Mouse (Mus musculus) CH12.LX (cell line): ENCODE results near the gene Lima1.

ENCODE experiments used
- CTCF ChIP-seq, 2 experiments: IDR thresholded peaks in 1 of 2; conservative IDR thresholded peaks in 1 of 2; 2 replicates each; pipeline ENCODE4 v1.5.1; 2011 to 2012; ENCODE audit warnings: low read depth in 2 of 2, low read length in 2 of 2, improper control_type of control experiment in 1 of 2, inconsistent platforms in 1 of 2, mild to moderate bottlenecking in 1 of 2, moderate library complexity in 1 of 2
- E2F4 ChIP-seq: IDR thresholded peaks from 2 replicates; pipeline ENCODE4 v1.6.1; 2011; ENCODE audit warnings: low read depth, low read length, improper control_type of control experiment; ENCODE audit not compliant: insufficient replicate concordance
- EP300 ChIP-seq: IDR thresholded peaks from 2 replicates; pipeline ENCODE4 v1.6.1; 2011; ENCODE audit warnings: low read length, improper control_type of control experiment
- JUN ChIP-seq: IDR thresholded peaks from 2 replicates; pipeline ENCODE4 v1.6.1; 2011; ENCODE audit warnings: low read depth, mild to moderate bottlenecking, low read length, improper control_type of control experiment, moderate library complexity; ENCODE audit not compliant: insufficient read depth
- KAT2A ChIP-seq: IDR thresholded peaks from 2 replicates; pipeline ENCODE4 v1.6.1; 2012; ENCODE audit warnings: low read length, improper control_type of control experiment, inconsistent platforms; ENCODE audit not compliant: insufficient replicate concordance
- MAFK ChIP-seq: IDR thresholded peaks from 2 replicates; pipeline ENCODE4 v1.6.1; 2011; ENCODE audit warnings: low read length, improper control_type of control experiment; ENCODE audit not compliant: insufficient replicate concordance
- MAZ ChIP-seq: IDR thresholded peaks from 2 replicates; pipeline ENCODE4 v1.6.1; 2012; ENCODE audit warnings: low read depth, mild to moderate bottlenecking, inconsistent platforms, low read length, improper control_type of control experiment, moderate library complexity
- MXI1 ChIP-seq: IDR thresholded peaks from 2 replicates; pipeline ENCODE4 v1.6.1; 2011; ENCODE audit warnings: mild to moderate bottlenecking, low read depth, low read length, improper control_type of control experiment
- POLR2A ChIP-seq: IDR thresholded peaks from 2 replicates; pipeline ENCODE4 v1.6.1; 2011; ENCODE audit warnings: low read depth, mild to moderate bottlenecking, improper control_type of control experiment, low read length
- RCOR1 ChIP-seq: conservative IDR thresholded peaks from 2 replicates; pipeline ENCODE4 v1.6.1; 2012; ENCODE audit warnings: low read depth, mild to moderate bottlenecking, inconsistent platforms, low read length, improper control_type of control experiment
- ZC3H11A ChIP-seq: IDR thresholded peaks from 2 replicates; pipeline ENCODE4 v1.6.1; 2012; ENCODE audit warnings: low read depth, mild to moderate bottlenecking, inconsistent platforms, low read length, improper control_type of control experiment
- ZMIZ1 ChIP-seq: IDR thresholded peaks from 2 replicates; pipeline ENCODE4 v1.6.1; 2012; ENCODE audit warnings: low read depth, mild to moderate bottlenecking, inconsistent platforms, low read length, improper control_type of control experiment

GRCm38 (mm10) chr15:99839910-99840309 lies 35.3 kb downstream of the Lima1 start:
- TF ChIP-seq KAT2A (no peak), MAZ (no peak), POLR2A (no peak), CTCF (conservative IDR thresholded peaks at IDR 0.05 in 1 of 2, IDR thresholded peaks at IDR 0.05 in 1 of 2; ENCODE audit: low read depth in 2 of 2, low read length in 2 of 2) (peak in 1 of 2 experiments; percentile 62; a peak in 2 of 4 replicates), ZC3H11A (no peak), E2F4 (no peak), JUN (no peak), EP300 (no peak), MAFK (no peak), ZMIZ1 (no peak), MXI1 (no peak), RCOR1 (no peak)
